Mouse (Mus musculus): ENCODE data around the gene Egln3. TPM values are rescaled to one million over a fixed set of nuclear protein-coding genes. Genes with fewer than 3 reads are reported as not detected.

The Egln3 gene
- polyA plus RNA-seq, 1 experiment from 2014 or later = 7.4 TPM

DNA sequence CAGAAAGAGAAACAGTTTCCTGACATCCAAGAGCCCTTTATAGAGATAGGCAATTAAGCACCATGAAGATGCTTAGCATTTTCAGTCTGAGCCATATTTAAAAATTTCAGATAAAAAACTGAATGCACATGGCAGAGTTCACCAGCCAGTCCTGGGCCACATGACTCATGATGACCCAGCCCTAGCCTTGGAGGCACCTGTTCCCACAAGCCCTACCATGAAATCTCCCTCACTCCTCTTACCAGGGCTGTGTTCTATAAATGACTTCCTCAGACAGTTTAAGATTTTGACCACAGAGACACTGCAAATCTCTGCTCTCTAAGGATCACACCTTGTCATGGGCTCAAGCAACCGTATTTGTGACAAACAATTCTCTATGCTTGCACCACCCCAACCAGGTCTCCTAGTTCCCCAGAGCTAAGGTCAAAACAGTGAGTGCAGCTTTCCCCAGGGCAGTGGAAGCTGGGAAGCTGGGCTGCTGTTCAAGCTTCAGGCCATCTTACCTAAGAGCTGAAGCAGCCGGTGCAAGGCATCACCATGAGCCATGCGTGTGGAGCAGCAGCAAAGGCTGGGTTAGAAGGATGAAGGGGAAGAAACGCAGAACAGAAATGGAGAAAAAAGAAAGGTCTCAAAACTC is 5.3 kb downstream of the Egln3 start:
- H3K4me2 ChIP-seq (ENCODE audit: low read length) = no peak overlapping the region
- H3K9ac ChIP-seq (ENCODE audit: low read depth, low read length) = no peak overlapping the region
- WGBS = 70% methylated on average over 4 of the region's 4 CpGs
- no peaks in the 10 kb centered on the region for H3K27me3 ChIP-seq (replicated peaks; ENCODE audit: control insufficient read depth, insufficient read depth, low read length)
- no peak overlapping the region for H3K27ac ChIP-seq (ENCODE audit: low read depth, low read length)
- H3K36me3 ChIP-seq (ENCODE audit: control insufficient read depth, insufficient read depth, low read length) = no peaks in the 10 kb centered on the region
- peaks cover 20% of the 10 kb centered on the region for H3K4me1 ChIP-seq (ENCODE audit: control insufficient read depth, insufficient read depth, low read depth, low read length)
- no peak for ATAC-seq
- no peaks in the 10 kb centered on the region for H3K9me3 ChIP-seq (ENCODE audit: control insufficient read depth, low read length)
- H3K4me3 ChIP-seq (ENCODE audit: low read length) = no peak overlapping the region

DNA sequence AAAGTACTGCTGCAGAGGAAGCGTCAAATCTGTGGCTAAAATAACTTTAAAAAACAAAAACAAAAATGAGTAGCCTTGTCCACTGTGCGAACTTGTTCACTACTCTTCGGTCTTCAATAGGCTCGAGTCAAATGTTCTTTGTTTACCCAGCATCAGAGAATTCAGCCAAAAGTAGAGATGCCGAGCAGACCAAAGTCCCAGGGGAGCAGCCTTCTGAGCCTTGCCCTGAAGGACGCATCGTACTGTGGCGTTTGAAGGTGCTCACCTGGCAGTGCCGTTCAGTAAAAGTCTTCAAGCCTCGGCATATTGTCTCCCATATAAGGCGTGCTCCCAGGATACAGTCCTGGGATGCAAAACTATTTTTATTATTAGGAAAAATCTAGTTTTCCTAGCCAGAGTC is 5.8 kb downstream of the Egln3 start:
- ATAC-seq = no peak
- Histone ChIP-seq H3K4me3 (ENCODE audit: low read length) (no peak overlapping the region), H3K36me3 (ENCODE audit: control insufficient read depth, insufficient read depth, low read length) (no peaks in the 10 kb centered on the region), H3K9me3 (ENCODE audit: control insufficient read depth, low read length) (no peaks in the 10 kb centered on the region), H3K4me1 (ENCODE audit: control insufficient read depth, insufficient read depth, low read depth, low read length) (peaks cover 18% of the 10 kb centered on the region), H3K4me2 (ENCODE audit: low read length) (peak overlapping the region; percentile 30), H3K9ac (ENCODE audit: low read depth, low read length) (no peak overlapping the region), H3K27ac (ENCODE audit: low read depth, low read length) (no peak overlapping the region), H3K27me3 (replicated peaks; ENCODE audit: control insufficient read depth, insufficient read depth, low read length) (no peaks in the 10 kb centered on the region)
- 35% methylated on average over 11 of the region's 11 CpGs for WGBS

DNA sequence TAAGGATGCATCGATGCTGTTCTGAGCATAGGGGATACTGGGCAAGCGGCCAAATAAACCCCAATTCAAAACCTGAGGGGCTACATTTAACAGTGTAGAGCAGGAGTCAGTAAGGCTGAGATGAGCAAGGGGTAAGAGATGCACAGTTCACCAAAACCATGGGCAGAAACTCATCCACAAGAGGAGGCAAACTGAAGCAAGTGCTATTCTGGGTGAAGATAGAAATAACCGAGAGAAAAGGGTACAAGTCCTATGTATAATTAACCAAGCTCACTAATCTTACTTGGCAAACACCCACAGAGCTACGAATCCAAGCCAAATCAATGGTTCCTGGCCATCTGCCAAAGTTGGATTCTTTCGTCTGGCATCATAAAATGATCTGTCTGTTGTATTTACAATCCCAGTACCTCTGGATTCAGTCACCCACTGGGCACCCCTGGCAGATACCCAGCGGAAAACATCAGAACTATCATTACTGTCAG is 6.3 kb downstream of the Egln3 start:
- no peaks in the 10 kb centered on the region for H3K27me3 ChIP-seq (replicated peaks; ENCODE audit: control insufficient read depth, insufficient read depth, low read length)
- peaks cover 19% of the 10 kb centered on the region for H3K4me1 ChIP-seq (ENCODE audit: control insufficient read depth, insufficient read depth, low read depth, low read length)
- no peaks in the 10 kb centered on the region for H3K36me3 ChIP-seq (ENCODE audit: control insufficient read depth, insufficient read depth, low read length)
- no peak overlapping the region for H3K9ac ChIP-seq (ENCODE audit: low read depth, low read length)
- H3K4me2 ChIP-seq (ENCODE audit: low read length) = peak overlapping the region; percentile 30
- 0 out of 2 replicates have a peak, but pooled peaks have one; percentile 31 for ATAC-seq
- H3K9me3 ChIP-seq (ENCODE audit: control insufficient read depth, low read length) = no peaks in the 10 kb centered on the region
- 30% methylated on average over 6 of the region's 6 CpGs for WGBS
- H3K4me3 ChIP-seq (ENCODE audit: low read length) = no peak overlapping the region
- 0 out of 2 replicates have a peak overlapping the region, but pooled peaks have one; percentile 3 for H3K27ac ChIP-seq (ENCODE audit: low read depth, low read length)

DNA sequence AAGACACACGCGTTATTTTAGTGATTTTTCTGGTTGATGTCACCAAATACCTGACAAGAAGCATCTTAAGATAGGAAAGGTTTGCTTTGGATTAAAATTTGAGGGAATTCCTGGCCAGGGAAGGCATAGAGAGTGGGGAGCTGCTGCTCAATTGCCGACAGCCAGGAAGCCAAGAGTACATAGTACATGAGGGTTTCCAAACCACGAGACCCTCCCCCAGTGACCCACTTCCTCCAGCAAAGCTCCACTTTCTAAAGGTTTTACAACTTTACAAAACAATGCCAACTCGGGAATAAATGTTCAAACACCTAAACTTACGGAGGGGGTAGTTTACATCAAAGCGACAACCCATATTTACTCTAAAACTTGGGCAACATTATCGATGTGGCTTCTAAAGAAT is 6.8 kb downstream of the Egln3 start:
- Histone ChIP-seq H3K36me3 (ENCODE audit: control insufficient read depth, insufficient read depth, low read length) (no peaks in the 10 kb centered on the region), H3K27me3 (replicated peaks; ENCODE audit: control insufficient read depth, insufficient read depth, low read length) (no peaks in the 10 kb centered on the region), H3K4me3 (ENCODE audit: low read length) (no peak overlapping the region), H3K27ac (ENCODE audit: low read depth, low read length) (0 out of 2 replicates have a peak overlapping the region, but pooled peaks have one; percentile 3), H3K9ac (ENCODE audit: low read depth, low read length) (no peak overlapping the region), H3K4me1 (ENCODE audit: control insufficient read depth, insufficient read depth, low read depth, low read length) (peaks cover 24% of the 10 kb centered on the region), H3K9me3 (ENCODE audit: control insufficient read depth, low read length) (no peaks in the 10 kb centered on the region), H3K4me2 (ENCODE audit: low read length) (peak overlapping the region; percentile 30)
- WGBS = 60% methylated on average over 8 of the region's 8 CpGs
- no peak for ATAC-seq

DNA sequence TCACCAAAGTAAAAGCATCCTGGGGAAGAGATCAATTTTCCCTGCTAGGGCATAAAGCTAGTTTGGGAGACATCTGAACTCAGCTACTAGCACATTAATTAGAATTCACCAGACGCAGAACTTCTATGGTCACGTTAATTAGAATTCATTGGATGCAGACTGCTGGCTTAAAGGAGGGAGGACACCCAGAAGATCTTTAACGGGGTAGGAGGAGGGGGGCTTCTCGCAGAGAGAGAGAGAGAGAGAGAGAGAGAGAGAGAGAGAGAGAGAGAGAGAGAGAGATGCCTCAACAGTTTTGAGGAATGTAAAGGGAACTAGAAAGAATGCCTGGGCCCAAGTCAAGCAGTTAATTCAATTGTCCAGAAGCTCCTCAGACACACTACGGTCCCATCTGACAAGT is 9.5 kb downstream of the Egln3 start:
- 14% methylated on average over 5 of the region's 5 CpGs for WGBS
- Histone ChIP-seq H3K36me3 (ENCODE audit: control insufficient read depth, insufficient read depth, low read length) (no peaks in the 10 kb centered on the region), H3K9me3 (ENCODE audit: control insufficient read depth, low read length) (no peaks in the 10 kb centered on the region), H3K27me3 (replicated peaks; ENCODE audit: control insufficient read depth, insufficient read depth, low read length) (no peaks in the 10 kb centered on the region), H3K9ac (ENCODE audit: low read depth, low read length) (no peak overlapping the region), H3K4me1 (ENCODE audit: control insufficient read depth, insufficient read depth, low read depth, low read length) (peaks cover 35% of the 10 kb centered on the region), H3K4me2 (ENCODE audit: low read length) (no peak overlapping the region), H3K27ac (ENCODE audit: low read depth, low read length) (no peak overlapping the region), H3K4me3 (ENCODE audit: low read length) (no peak overlapping the region)
- ATAC-seq = no peak

GRCm38 (mm10) chr12:54192305-54192661 is 11.4 kb downstream of the Egln3 start:
- H3K27ac ChIP-seq (ENCODE audit: low read depth, low read length) = peak overlapping the region; percentile 55
- no peaks in the 10 kb centered on the region for H3K36me3 ChIP-seq (ENCODE audit: control insufficient read depth, insufficient read depth, low read length)
- H3K4me3 ChIP-seq (ENCODE audit: low read length) = peak overlapping the region; percentile 35
- H3K4me1 ChIP-seq (ENCODE audit: control insufficient read depth, insufficient read depth, low read depth, low read length) = peaks cover 27% of the 10 kb centered on the region
- no peaks in the 10 kb centered on the region for H3K27me3 ChIP-seq (replicated peaks; ENCODE audit: control insufficient read depth, insufficient read depth, low read length)
- 2% methylated on average over 5 of the region's 5 CpGs for WGBS
- H3K4me2 ChIP-seq (ENCODE audit: low read length) = peak overlapping the region; percentile 67
- H3K9ac ChIP-seq (ENCODE audit: low read depth, low read length) = peak overlapping the region; percentile 50
- H3K9me3 ChIP-seq (ENCODE audit: control insufficient read depth, low read length) = no peaks in the 10 kb centered on the region
- no peak; the same call in 1 of the 2 replicates for ATAC-seq

- Histone ChIP-seq H3K4me3 (ENCODE audit: low read length) (peak overlapping the region; percentile 35), H3K4me1 (ENCODE audit: control insufficient read depth, insufficient read depth, low read depth, low read length) (peaks cover 23% of the 10 kb centered on the region), H3K4me2 (ENCODE audit: low read length) (peak overlapping the region; percentile 67), H3K27ac (ENCODE audit: low read depth, low read length) (peak overlapping the region; percentile 55), H3K9ac (ENCODE audit: low read depth, low read length) (peak overlapping the region; percentile 50), H3K36me3 (ENCODE audit: control insufficient read depth, insufficient read depth, low read length) (no peaks in the 10 kb centered on the region), H3K27me3 (replicated peaks; ENCODE audit: control insufficient read depth, insufficient read depth, low read length) (no peaks in the 10 kb centered on the region), H3K9me3 (ENCODE audit: control insufficient read depth, low read length) (no peaks in the 10 kb centered on the region)
- ATAC-seq = peak; percentile 97
- WGBS = 4% methylated on average over 19 of the region's 19 CpGs
Measured at GRCm38 (mm10) chr12:54191608-54192304, 11.9 kb downstream of the Egln3 start.

- Histone ChIP-seq H3K27ac (ENCODE audit: low read depth, low read length) (peak overlapping the region; percentile 41), H3K9ac (ENCODE audit: low read depth, low read length) (no peak overlapping the region), H3K9me3 (ENCODE audit: control insufficient read depth, low read length) (no peaks in the 10 kb centered on the region), H3K4me2 (ENCODE audit: low read length) (peak overlapping the region; percentile 67), H3K4me3 (ENCODE audit: low read length) (no peak overlapping the region), H3K4me1 (ENCODE audit: control insufficient read depth, insufficient read depth, low read depth, low read length) (peaks cover 23% of the 10 kb centered on the region), H3K36me3 (ENCODE audit: control insufficient read depth, insufficient read depth, low read length) (no peaks in the 10 kb centered on the region), H3K27me3 (replicated peaks; ENCODE audit: control insufficient read depth, insufficient read depth, low read length) (no peaks in the 10 kb centered on the region)
- 41% methylated on average over 9 of the region's 9 CpGs for WGBS
- no peak for ATAC-seq
Measured at GRCm38 (mm10) chr12:54191181-54191580, 12.5 kb downstream of the Egln3 start.

- 72% methylated on average over 17 of the region's 17 CpGs for WGBS
- Histone ChIP-seq H3K4me2 (ENCODE audit: low read length) (no peak overlapping the region), H3K9ac (ENCODE audit: low read depth, low read length) (no peak overlapping the region), H3K27me3 (replicated peaks; ENCODE audit: control insufficient read depth, insufficient read depth, low read length) (no peaks in the 10 kb centered on the region), H3K9me3 (ENCODE audit: control insufficient read depth, low read length) (no peaks in the 10 kb centered on the region), H3K36me3 (ENCODE audit: control insufficient read depth, insufficient read depth, low read length) (no peaks in the 10 kb centered on the region), H3K4me3 (ENCODE audit: low read length) (no peak overlapping the region), H3K4me1 (ENCODE audit: control insufficient read depth, insufficient read depth, low read depth, low read length) (peaks cover 21% of the 10 kb centered on the region), H3K27ac (ENCODE audit: low read depth, low read length) (no peak overlapping the region)
- ATAC-seq = no peak
Measured at GRCm38 (mm10) chr12:54187812-54188600, 15.7 kb downstream of the Egln3 start.
